Mouse (Mus musculus) stomach, postnatal 0 days (tissue): ENCODE results near the gene Rasip1.

ENCODE experiments used
- CTCF ChIP-seq: IDR thresholded peaks from 2 replicates; pipeline ENCODE4 v1.5.1; 2016; ENCODE audit warnings: antibody characterized with exemption, low read depth, mild to moderate bottlenecking, moderate library complexity
- EP300 ChIP-seq: optimal IDR thresholded peaks from 2 replicates; pipeline ENCODE3; 2016; ENCODE audit warnings: antibody characterized with exemption

GRCm38 (mm10) chr7:45597013-45597412, 30.3 kb upstream of the Rasip1 start:
- TF ChIP-seq EP300 (no peak), CTCF (no peak)
